Mouse (Mus musculus) liver, embryonic 15.5 days (tissue): ENCODE measurements around the gene Mtus2. TPM values are rescaled to one million over a fixed set of nuclear protein-coding genes. Genes with fewer than 3 reads are reported as not detected.

Source experiments
- ATAC-seq: fragments of 200-750 bp; cut with Nextera tagmentation; 2 replicates; pipeline ENCODE4 v1.8.0; 2017; ENCODE audit warnings: moderate number of reproducible peaks, mild to moderate bottlenecking, moderate library complexity; ENCODE audit not compliant: insufficient read depth
- H3K27ac ChIP-seq: fragments of 300-500 bp; sonication (generic); replicated peaks from 2 replicates; pipeline ENCODE4 v1.5.1; 2015; ENCODE audit warnings: mild to moderate bottlenecking, inconsistent platforms
- H3K27me3 ChIP-seq: fragments of 300-500 bp; sonication (generic); 2 replicates; pipeline ENCODE4 v1.6.1; 2015; ENCODE audit warnings: mild to moderate bottlenecking, inconsistent platforms
- H3K36me3 ChIP-seq: fragments of 300-500 bp; sonication (generic); replicated peaks from 2 replicates; pipeline ENCODE4 v1.6.1; 2015; ENCODE audit warnings: moderate library complexity, mild to moderate bottlenecking, inconsistent platforms
- H3K4me1 ChIP-seq: fragments of 300-500 bp; sonication (generic); replicated peaks from 2 replicates; pipeline ENCODE4 v1.6.1; 2015; ENCODE audit warnings: inconsistent platforms
- H3K4me2 ChIP-seq: fragments of 300-500 bp; sonication (generic); 2 replicates; pipeline ENCODE4 v1.6.1; 2015; ENCODE audit warnings: moderate library complexity, mild to moderate bottlenecking, inconsistent platforms
- H3K4me3 ChIP-seq: fragments of 300-500 bp; sonication (generic); replicated peaks from 2 replicates; pipeline ENCODE4 v1.5.1; 2015; ENCODE audit warnings: mild to moderate bottlenecking, inconsistent platforms
- H3K9ac ChIP-seq: fragments of 300-500 bp; sonication (generic); 2 replicates; pipeline ENCODE4 v1.6.1; 2015; ENCODE audit warnings: moderate library complexity, mild to moderate bottlenecking, inconsistent platforms
- H3K9me3 ChIP-seq: fragments of 300-500 bp; sonication (generic); replicated peaks from 2 replicates; pipeline ENCODE4 v1.6.1; 2016; ENCODE audit warnings: inconsistent platforms
- WGBS: fragments of 180-500 bp; shearing (Covaris S2); methylation state at CpG from one replicate; pipeline ENCODE4 v1.1.7; 2015; ENCODE audit warnings: mixed read lengths; ENCODE audit not compliant: insufficient replicate concordance; 5-methylcytosine and 5-hydroxymethylcytosine counted together
- polyA plus RNA-seq: library from polyadenylated mRNA; unstranded; fragments of >200 nt; fragmentation: Nextera tagmentation; extraction: Ambion mirVana; gene quantifications from 2 replicates; pipeline ENCODE4 v1.2.1, GENCODE M21; 2015

The Mtus2 gene
- polyA plus RNA-seq, 1 experiment from 2014 or later: 1.2 TPM

DNA sequence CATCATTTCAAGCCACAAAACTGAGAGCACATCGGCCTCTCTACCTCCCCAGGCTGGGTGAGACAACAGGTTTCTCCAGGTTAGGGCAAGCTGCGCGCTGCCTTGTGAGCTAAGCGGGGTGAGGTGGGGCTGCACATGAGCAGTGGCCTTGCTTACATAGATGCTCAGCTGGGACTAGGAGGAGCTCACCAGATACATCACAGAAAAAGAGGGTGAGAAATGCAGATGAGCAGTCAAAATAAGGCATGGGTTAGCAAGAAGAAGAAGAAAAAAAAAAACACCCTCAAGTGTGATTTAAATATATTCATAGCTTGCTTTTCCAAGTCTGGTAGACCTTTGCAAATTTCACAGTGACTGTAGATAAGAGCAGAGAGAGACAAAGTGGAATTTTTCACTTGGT, 254.7 kb downstream of the Mtus2 start:
- H3K4me1 ChIP-seq: no peaks in the 10 kb centered on the region
- no peak overlapping the region for H3K4me3 ChIP-seq
- no peaks in the 10 kb centered on the region for H3K36me3 ChIP-seq
- H3K9ac ChIP-seq: no peak overlapping the region
- H3K27ac ChIP-seq: no peak overlapping the region
- H3K27me3 ChIP-seq: no peaks in the 10 kb centered on the region
- WGBS: 70% methylated on average over 4 of the region's 4 CpGs
- ATAC-seq: no peak
- no peak overlapping the region for H3K4me2 ChIP-seq
- H3K9me3 ChIP-seq: no peaks in the 10 kb centered on the region

GRCm38 (mm10) chr5:148216786-148217185, 259.7 kb downstream of the Mtus2 start:
- Histone ChIP-seq H3K27ac (no peak overlapping the region), H3K4me3 (no peak overlapping the region), H3K9me3 (no peaks in the 10 kb centered on the region), H3K4me2 (no peak overlapping the region), H3K27me3 (no peaks in the 10 kb centered on the region), H3K4me1 (no peaks in the 10 kb centered on the region), H3K9ac (no peak overlapping the region), H3K36me3 (no peaks in the 10 kb centered on the region)
- no peak for ATAC-seq
- WGBS: 73% methylated on average over 8 of the region's 8 CpGs

- H3K4me1 ChIP-seq: no peaks in the 10 kb centered on the region
- H3K27me3 ChIP-seq: no peaks in the 10 kb centered on the region
- no peak overlapping the region for H3K27ac ChIP-seq
- no peak overlapping the region for H3K4me2 ChIP-seq
- no peak for ATAC-seq
- no peak overlapping the region for H3K4me3 ChIP-seq
- 57% methylated on average over 5 of the region's 5 CpGs for WGBS
- H3K9ac ChIP-seq: no peak overlapping the region
- H3K36me3 ChIP-seq: no peaks in the 10 kb centered on the region
- H3K9me3 ChIP-seq: no peaks in the 10 kb centered on the region
These were observed 265.8 kb downstream of the Mtus2 start for GRCm38 (mm10) chr5:148222898-148223297.

GRCm38 (mm10) chr5:148224004-148224403, 266.9 kb downstream of the Mtus2 start:
- Histone ChIP-seq H3K9ac (no peak overlapping the region), H3K4me2 (no peak overlapping the region), H3K4me1 (no peaks in the 10 kb centered on the region), H3K27ac (no peak overlapping the region), H3K36me3 (no peaks in the 10 kb centered on the region), H3K4me3 (no peak overlapping the region), H3K9me3 (no peaks in the 10 kb centered on the region), H3K27me3 (no peaks in the 10 kb centered on the region)
- no peak for ATAC-seq
- 81% methylated on average over 16 of the region's 16 CpGs for WGBS

DNA sequence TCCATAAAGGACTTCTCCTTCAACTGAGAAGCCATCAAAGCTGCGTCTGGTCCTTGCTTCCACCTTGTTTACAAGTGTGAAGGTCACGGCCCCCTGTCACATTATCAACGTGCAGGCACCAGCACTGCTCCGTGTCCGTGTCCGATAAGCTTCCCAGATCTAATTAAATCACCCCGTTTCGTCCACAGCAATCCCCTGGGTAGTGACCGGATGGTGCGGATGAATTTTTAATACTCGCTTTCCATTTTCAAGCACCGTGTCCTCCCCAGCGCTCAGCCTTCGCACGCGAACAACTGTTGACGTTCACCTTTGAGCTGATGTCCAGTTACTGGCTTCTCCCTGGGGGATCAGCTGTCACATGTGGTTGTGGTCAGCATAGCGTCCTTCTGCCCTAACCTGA, 276.6 kb downstream of the Mtus2 start:
- no peak overlapping the region for H3K4me3 ChIP-seq
- WGBS: 77% methylated on average over 18 of the region's 18 CpGs

GRCm38 (mm10) chr5:148236616-148237015, 279.5 kb downstream of the Mtus2 start:
- H3K9ac ChIP-seq: no peak overlapping the region
- WGBS: 43% methylated on average over 9 of the region's 9 CpGs

More for the DNA sequence above, 276.6 kb downstream of the Mtus2 start:
- no peaks in the 10 kb centered on the region for H3K9me3 ChIP-seq
- no peaks in the 10 kb centered on the region for H3K4me1 ChIP-seq
- no peaks in the 10 kb centered on the region for H3K36me3 ChIP-seq
- H3K27me3 ChIP-seq: no peaks in the 10 kb centered on the region
- ATAC-seq: no peak
- H3K9ac ChIP-seq: no peak overlapping the region
- H3K4me2 ChIP-seq: no peak overlapping the region
- H3K27ac ChIP-seq: no peak overlapping the region

DNA sequence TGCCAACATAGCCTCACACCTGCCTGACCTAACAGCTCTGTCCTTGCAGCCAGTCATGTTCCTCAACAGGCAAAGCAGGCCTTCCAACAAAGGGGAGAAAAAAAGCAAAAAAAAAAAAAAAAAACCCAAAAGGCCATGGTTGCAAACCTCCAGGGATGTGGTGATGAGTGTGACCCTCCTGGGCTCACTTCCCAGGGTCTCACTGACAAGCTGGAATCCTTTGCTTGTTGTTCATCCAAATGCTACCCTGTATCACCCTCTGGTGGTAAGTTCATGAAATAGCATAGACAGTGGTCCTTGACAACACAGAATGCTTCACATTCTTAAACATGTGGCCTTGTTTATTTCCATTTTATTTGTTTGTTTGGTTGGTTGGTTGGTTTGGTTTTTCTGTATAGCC, 281.9 kb downstream of the Mtus2 start:
- no peak for ATAC-seq
- Histone ChIP-seq H3K4me3 (no peak overlapping the region), H3K4me1 (no peaks in the 10 kb centered on the region), H3K9ac (no peak overlapping the region), H3K4me2 (no peak overlapping the region), H3K9me3 (no peaks in the 10 kb centered on the region), H3K27ac (no peak overlapping the region), H3K36me3 (no peaks in the 10 kb centered on the region), H3K27me3 (no peaks in the 10 kb centered on the region)

More at GRCm38 (mm10) chr5:148236616-148237015, 279.5 kb downstream of the Mtus2 start:
- ATAC-seq: no peak
- no peaks in the 10 kb centered on the region for H3K9me3 ChIP-seq
- H3K4me3 ChIP-seq: no peak overlapping the region
- no peaks in the 10 kb centered on the region for H3K4me1 ChIP-seq
- no peaks in the 10 kb centered on the region for H3K27me3 ChIP-seq
- H3K4me2 ChIP-seq: no peak overlapping the region
- H3K27ac ChIP-seq: no peak overlapping the region
- no peaks in the 10 kb centered on the region for H3K36me3 ChIP-seq

DNA sequence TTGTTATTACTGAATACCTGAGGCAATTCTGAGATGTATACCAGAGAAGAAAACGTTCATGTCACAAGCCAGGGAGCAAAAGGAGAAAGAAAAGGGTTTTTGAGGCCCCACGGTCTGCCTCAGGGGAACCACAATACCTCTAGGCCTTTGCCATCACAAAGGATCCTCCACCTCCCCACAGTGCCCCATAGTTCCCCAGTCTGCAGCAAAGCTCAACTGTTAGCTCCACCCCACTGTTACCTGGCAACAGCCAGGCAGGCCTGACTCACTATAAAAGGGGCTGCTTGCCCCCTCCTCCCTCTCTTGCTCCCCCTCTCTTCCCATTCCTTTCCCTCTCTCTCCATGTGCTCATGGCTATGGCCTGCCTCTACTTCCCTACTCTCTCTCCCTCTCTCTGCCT, 282.6 kb downstream of the Mtus2 start:
- Histone ChIP-seq H3K4me3 (no peak overlapping the region), H3K9ac (no peak overlapping the region), H3K4me1 (no peaks in the 10 kb centered on the region), H3K27ac (no peak overlapping the region), H3K36me3 (no peaks in the 10 kb centered on the region), H3K9me3 (no peaks in the 10 kb centered on the region), H3K27me3 (no peaks in the 10 kb centered on the region), H3K4me2 (no peak overlapping the region)
- ATAC-seq: no peak
- 23% methylated on average over 2 of the region's 2 CpGs for WGBS

DNA sequence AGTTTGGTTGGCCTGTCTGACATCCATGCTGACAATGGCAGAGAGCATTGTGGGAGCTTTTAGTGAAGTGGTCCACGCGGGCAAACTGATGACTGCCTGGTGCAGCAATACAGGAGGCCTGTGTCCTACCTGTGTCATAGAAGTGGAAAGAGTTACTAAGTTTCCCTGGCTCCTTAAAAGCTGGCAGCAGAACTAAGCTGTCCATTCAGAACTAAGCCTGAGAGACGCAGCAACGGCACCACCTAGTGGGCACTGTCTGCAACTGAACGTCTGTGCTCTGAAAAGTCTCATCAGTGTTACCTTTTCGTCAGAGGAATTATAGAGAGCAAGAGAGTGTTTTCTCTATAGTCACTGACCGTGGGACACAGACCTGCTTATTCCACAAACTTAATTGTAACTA, 284.8 kb downstream of the Mtus2 start:
- H3K4me3 ChIP-seq: no peak overlapping the region
- H3K4me2 ChIP-seq: no peak overlapping the region
- no peak overlapping the region for H3K27ac ChIP-seq
- ATAC-seq: no peak
- H3K4me1 ChIP-seq: no peaks in the 10 kb centered on the region
- no peak overlapping the region for H3K9ac ChIP-seq
- no peaks in the 10 kb centered on the region for H3K27me3 ChIP-seq
- WGBS: 8% methylated on average over 7 of the region's 7 CpGs
- H3K36me3 ChIP-seq: no peaks in the 10 kb centered on the region
- H3K9me3 ChIP-seq: 0 out of 2 replicates have a peak, but pooled peaks cover 4% of the 10 kb centered on the region

GRCm38 (mm10) chr5:148244471-148244870, 287.4 kb downstream of the Mtus2 start:
- Histone ChIP-seq H3K36me3 (no peaks in the 10 kb centered on the region), H3K27ac (no peak overlapping the region), H3K4me3 (no peak overlapping the region), H3K9ac (no peak overlapping the region), H3K4me2 (no peak overlapping the region), H3K4me1 (no peaks in the 10 kb centered on the region), H3K27me3 (no peaks in the 10 kb centered on the region), H3K9me3 (0 out of 2 replicates have a peak, but pooled peaks cover 4% of the 10 kb centered on the region)
- WGBS: 38% methylated on average over 1 of the region's 1 CpGs
- no peak for ATAC-seq

DNA sequence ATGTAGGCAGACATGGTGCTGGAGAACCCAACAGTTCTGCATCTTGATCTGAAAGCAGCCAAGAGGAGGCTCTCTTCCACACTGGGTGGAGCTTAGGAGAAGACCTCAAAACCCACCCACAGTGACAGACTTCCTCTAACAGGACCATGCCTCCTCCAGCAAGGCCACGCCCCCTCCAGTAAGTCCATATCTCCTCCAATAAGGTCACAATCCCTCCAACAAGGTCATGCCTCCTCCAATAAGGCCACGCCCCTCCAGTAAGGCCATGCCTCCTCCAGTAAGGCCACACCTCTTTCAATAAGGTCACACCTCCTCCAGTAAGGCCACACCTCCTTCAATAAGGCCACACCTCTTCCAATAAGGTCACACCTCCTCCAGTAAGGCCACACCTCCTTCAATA, 288.3 kb downstream of the Mtus2 start:
- no peaks in the 10 kb centered on the region for H3K4me1 ChIP-seq
- no peak overlapping the region for H3K4me3 ChIP-seq
- WGBS: 61% methylated on average over 2 of the region's 2 CpGs
- H3K9me3 ChIP-seq: 0 out of 2 replicates have a peak, but pooled peaks cover 4% of the 10 kb centered on the region
- no peaks in the 10 kb centered on the region for H3K36me3 ChIP-seq
- H3K27ac ChIP-seq: no peak overlapping the region
- no peak for ATAC-seq
- H3K9ac ChIP-seq: no peak overlapping the region
- no peak overlapping the region for H3K4me2 ChIP-seq
- H3K27me3 ChIP-seq: no peaks in the 10 kb centered on the region

GRCm38 (mm10) chr5:148248236-148248635, 291.1 kb downstream of the Mtus2 start:
- H3K4me2 ChIP-seq: no peak overlapping the region
- no peak overlapping the region for H3K27ac ChIP-seq
- WGBS: 44% methylated on average over 2 of the region's 2 CpGs
- H3K27me3 ChIP-seq: no peaks in the 10 kb centered on the region
- H3K36me3 ChIP-seq: no peaks in the 10 kb centered on the region
- no peak overlapping the region for H3K4me3 ChIP-seq
- H3K9me3 ChIP-seq: 0 out of 2 replicates have a peak, but pooled peaks cover 4% of the 10 kb centered on the region
- no peak overlapping the region for H3K9ac ChIP-seq
- H3K4me1 ChIP-seq: no peaks in the 10 kb centered on the region
- ATAC-seq: no peak
